Mouse (Mus musculus): ENCODE results near the gene Uhmk1. TPM values are rescaled to one million over a fixed set of nuclear protein-coding genes. Genes with fewer than 3 reads are reported as not detected.

Uhmk1 gene
- polyA plus RNA-seq, 1 experiment: 16.7 TPM

DNA sequence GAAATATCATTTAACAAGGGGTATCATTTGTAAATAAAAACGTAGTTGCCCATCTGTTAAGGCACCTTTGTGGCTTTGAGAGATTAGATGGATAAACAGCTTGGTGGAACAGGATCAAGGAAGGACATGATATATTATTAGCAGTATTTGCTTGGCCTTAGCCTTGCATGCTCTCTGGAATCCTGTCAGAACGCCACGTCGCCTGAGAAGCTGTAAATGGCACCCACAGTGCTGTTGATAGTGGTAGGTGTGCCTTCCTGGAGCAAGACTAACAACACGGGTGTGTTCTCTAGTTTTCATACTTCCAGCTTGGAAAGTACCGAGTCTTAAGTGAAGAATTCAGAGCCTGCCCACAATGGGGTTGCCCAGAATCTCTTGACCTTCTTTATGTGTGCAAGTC, 39.3 kb downstream of the Uhmk1 start:
- DNase-seq (ENCODE audit: low read depth): no peak

- DNase-seq (ENCODE audit: low read depth): peak; percentile 85
These were observed 40.3 kb downstream of the Uhmk1 start, which contains the start of gene Uap1 for GRCm38 (mm10) chr1:170174814-170175332. Gene Uap1 (minus strand): TSS chr1:170174957.

GRCm38 (mm10) chr1:170173991-170174813, 41.0 kb downstream of the Uhmk1 start:
- no peak for DNase-seq (ENCODE audit: low read depth)

- DNase-seq (ENCODE audit: low read depth): no peak
These were observed 47.4 kb downstream of the Uhmk1 start for GRCm38 (mm10) chr1:170167781-170168180.

DNA sequence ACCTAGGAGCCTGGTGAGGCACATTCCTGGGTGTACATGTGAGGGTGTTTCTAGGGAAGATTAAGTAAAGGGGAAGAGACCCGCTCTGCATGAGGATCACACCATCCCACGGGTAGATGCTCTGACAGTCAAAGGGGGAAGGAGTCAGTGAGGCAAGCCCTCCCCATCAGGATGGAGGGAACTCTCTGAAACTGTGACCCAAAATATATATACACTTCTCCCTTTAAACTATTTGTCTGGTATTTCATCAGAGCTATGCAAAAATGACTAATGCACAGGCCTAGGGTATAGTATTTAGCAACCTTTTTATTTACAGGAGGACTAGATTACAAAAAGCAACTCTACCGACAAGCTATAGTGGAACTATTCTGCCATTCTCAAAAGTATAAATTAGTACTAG, 50.3 kb downstream of the Uhmk1 start:
- DNase-seq (ENCODE audit: low read depth): no peak

GRCm38 (mm10) chr1:170164053-170164614, 51.1 kb downstream of the Uhmk1 start:
- DNase-seq (ENCODE audit: low read depth): no peak

DNA sequence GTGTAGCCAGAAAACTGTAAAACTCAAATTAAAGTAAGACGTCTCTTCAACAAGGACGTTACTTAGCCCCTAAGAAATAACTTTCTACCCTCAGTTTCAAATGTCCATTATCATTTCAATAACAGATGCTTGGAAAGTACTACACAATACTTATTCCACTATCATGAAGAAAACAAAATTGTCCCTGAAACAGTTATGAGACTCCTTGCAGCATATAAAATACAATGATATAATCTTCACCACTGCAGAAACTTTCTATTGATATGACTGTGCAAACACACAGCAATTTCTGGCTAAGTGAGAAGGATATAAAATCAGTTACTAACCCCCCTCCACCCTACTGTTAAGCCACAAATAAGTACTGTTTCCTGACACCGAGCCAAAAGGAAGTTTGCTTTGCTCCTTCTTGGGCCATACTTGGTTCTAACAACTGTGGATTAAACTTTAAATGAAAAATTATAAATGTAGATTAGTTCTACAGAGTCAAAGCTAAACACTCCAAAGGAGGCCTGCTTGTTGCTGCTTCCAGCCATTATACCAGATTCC, 51.7 kb downstream of the Uhmk1 start:
- no peak for DNase-seq (ENCODE audit: low read depth)

DNA sequence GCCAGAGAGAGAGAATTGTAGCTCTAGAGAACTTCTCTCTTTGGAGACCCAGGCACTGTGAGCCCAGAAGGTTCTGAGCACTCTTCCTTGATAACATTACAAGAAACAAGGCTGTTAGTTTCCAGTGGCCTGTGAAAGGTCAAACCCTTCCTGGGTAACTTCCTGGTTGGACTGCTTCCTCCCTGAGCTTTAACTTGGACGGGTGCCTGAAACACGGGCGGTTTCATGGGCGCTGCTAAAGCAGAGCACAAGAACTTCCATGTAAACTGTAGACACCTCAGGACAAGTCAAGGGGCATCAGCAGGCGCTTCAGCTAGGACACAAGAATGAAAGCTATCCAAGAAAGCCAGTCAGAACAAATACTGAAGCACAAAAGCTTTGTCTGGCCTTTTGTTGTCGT, 53.3 kb downstream of the Uhmk1 start:
- no peak for DNase-seq (ENCODE audit: low read depth)

DNA sequence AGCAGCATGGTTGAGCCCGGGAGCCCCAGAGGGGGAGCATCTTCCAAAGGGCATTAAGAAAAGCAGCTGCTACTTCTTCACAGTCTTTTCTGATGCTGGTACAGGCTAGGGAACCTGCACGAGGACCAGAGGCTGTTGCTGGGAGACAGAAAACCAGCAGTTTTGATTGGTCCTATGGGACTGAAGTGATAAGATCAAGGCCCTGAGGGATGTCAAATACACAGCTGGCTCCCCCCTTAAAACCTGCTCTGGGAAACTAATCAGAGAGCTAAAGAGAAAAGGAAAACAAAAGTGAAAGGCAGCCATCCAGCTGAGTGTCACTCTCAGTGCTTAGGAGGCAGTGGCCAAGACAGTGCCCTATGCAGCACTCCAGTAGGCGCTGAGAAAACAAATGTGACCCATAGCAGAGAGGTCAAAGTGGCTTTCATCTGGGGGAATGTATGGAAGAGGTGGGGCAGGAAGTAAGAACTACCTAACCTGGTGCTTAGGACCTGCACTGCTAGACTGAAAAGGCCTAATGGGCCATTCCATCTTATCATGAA, 54.7 kb downstream of the Uhmk1 start:
- DNase-seq (ENCODE audit: low read depth): no peak

- no peak for DNase-seq (ENCODE audit: low read depth)
These were observed 55.5 kb downstream of the Uhmk1 start for GRCm38 (mm10) chr1:170159707-170160106.

DNA sequence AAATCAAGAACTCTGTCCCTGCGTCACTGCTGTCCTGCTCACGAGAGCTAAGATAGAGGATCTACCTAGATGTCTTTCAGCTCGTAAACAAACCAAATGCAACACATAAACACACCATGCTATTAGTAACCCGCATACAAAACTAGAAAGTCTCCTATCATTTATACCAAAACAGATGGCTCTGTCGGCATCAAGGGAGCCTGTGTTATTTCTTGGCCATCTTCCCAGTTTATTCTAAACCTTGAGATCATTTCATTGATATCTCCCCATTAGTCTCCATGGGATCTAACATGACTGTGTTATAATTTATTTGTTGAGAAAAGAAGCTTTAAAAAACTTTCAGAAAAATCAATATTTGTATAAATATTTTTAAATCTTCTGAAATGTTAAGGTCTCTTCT, 59.4 kb downstream of the Uhmk1 start:
- DNase-seq (ENCODE audit: low read depth): no peak

DNA sequence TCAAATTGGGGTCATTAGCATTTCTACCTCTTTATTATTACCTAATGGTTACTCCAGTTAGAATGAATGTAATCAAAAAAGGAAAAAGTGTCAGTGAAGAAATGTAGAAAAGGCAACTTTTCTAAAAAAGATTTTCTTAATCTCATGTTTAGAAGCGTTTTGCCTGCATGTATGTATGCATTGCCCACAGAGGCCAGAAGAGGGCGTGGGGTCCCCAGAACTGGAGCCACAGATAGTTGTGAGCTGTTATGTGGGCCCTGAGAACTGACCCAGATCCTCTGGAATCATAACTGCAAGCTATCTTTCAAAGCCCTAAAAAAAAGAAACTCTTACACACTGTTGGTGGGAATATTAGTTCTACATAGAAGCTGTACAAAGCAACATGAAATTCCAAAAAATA, 59.9 kb downstream of the Uhmk1 start:
- DNase-seq (ENCODE audit: low read depth): no peak

- no peak for DNase-seq (ENCODE audit: low read depth)
These were observed 61.2 kb downstream of the Uhmk1 start for GRCm38 (mm10) chr1:170153986-170154385.

DNA sequence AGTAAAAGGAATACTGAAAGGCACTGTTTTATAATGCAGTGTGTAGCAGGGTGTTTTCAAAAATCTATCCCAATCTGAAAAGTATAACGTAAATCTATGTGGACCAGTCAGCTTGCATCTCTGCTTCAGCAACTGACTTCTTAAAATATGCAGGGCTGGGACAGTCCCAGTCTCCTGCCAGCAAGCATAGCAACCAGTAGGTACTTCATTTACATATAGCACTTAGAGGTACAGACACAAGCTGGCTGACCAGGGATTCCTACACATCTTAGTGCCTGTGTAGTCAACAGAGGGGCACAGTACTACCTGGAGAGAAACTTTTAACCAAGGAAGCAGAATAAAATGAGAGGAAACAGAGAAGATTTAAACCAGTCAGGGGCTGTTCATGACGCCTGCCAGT, 62.6 kb downstream of the Uhmk1 start:
- no peak for DNase-seq (ENCODE audit: low read depth)

GRCm38 (mm10) chr1:170150870-170151269, 64.3 kb downstream of the Uhmk1 start:
- DNase-seq (ENCODE audit: low read depth): no peak

GRCm38 (mm10) chr1:170149756-170150155, 65.4 kb downstream of the Uhmk1 start:
- DNase-seq (ENCODE audit: low read depth): no peak

- no peak for DNase-seq (ENCODE audit: low read depth)
These were observed 66.7 kb downstream of the Uhmk1 start for GRCm38 (mm10) chr1:170148536-170148935.

GRCm38 (mm10) chr1:170147651-170148448, 67.3 kb downstream of the Uhmk1 start:
- peak; percentile 38 for DNase-seq (ENCODE audit: low read depth)

- DNase-seq (ENCODE audit: low read depth): no peak
These were observed 69.6 kb downstream of the Uhmk1 start for GRCm38 (mm10) chr1:170145606-170146005.

Measured in gonadal fat pad, adult 2 months (tissue).